Comparison of ENCODE assay signal across 8 mouse cellular contexts in the genomic region with DNA sequence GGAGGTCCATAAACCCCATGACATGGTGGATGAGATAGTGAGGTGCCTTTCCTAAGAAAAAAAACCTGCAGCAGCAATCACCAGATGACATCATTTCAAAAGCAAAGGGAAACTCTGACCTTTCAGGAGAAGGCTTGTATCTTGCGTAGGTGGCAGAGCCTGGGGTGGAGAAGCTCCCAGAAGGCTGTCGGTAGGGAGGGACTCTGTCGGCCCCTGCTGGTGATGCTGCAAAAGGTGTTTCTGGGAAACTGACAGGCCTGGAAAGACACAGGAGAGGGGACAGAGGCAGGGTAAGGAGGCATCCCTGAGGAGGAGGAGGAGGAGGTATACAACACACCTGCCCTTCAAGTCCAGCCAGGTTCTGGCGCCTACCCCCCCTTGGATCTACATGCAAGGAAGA.
DNase-seq lines count a peak whose midpoint lies in the region; ATAC-seq lines count a peak whose summit lies in the region.
"Had no signal": no experiment of that assay in that cellular context is flagged by ENCODE, and none has a peak within 500 bp of the region (broad histone marks: within the 10 kb centered on the region; RNA-seq: fewer than 3 reads in every experiment).

No protein-coding gene starts in this region.

- no peaks in the 10 kb centered on the region for H3K27me3 ChIP-seq in midbrain, embryonic 10.5 days (ENCODE audit: low read depth, poor library complexity, severe bottlenecking)
- no peaks in the 10 kb centered on the region for H3K27me3 ChIP-seq in midbrain, embryonic 15.5 days (replicated peaks)
- no peaks in the 10 kb centered on the region for H3K27me3 ChIP-seq in embryonic facial prominence, embryonic 10.5 days (replicated peaks; ENCODE audit: low read depth, poor library complexity, severe bottlenecking)
- no peaks in the 10 kb centered on the region for H3K27me3 ChIP-seq in midbrain, embryonic 13.5 days
- H3K27me3 ChIP-seq: lung, embryonic 15.5 days had no signal

- WGBS in midbrain, embryonic 10.5 days, result 18% methylated on average over 4 of the region's 4 CpGs
- WGBS in midbrain, embryonic 15.5 days, result 8% methylated on average over 4 of the region's 4 CpGs
- WGBS in embryonic facial prominence, embryonic 10.5 days, result 30% methylated on average over 4 of the region's 4 CpGs
- 15% methylated on average over 4 of the region's 4 CpGs for WGBS in midbrain, embryonic 13.5 days

- ATAC-seq in midbrain, embryonic 15.5 days (replicated peaks), result no peak
- peak; percentile 41 for ATAC-seq in midbrain, embryonic 13.5 days

- no peak overlapping the region for H3K4me3 ChIP-seq in midbrain, embryonic 10.5 days
- H3K4me3 ChIP-seq in midbrain, embryonic 15.5 days, result no peak overlapping the region
- no peak overlapping the region for H3K4me3 ChIP-seq in embryonic facial prominence, embryonic 10.5 days
- no peak overlapping the region for H3K4me3 ChIP-seq in midbrain, embryonic 13.5 days (replicated peaks)
- H3K4me3 ChIP-seq: lung, embryonic 15.5 days had no signal

- no peak overlapping the region for H3K27ac ChIP-seq in midbrain, embryonic 10.5 days (replicated peaks)
- no peak overlapping the region for H3K27ac ChIP-seq in midbrain, embryonic 15.5 days
- no peak overlapping the region for H3K27ac ChIP-seq in embryonic facial prominence, embryonic 10.5 days (replicated peaks)
- H3K27ac ChIP-seq in midbrain, embryonic 13.5 days, result no peak overlapping the region
- H3K27ac ChIP-seq: lung, embryonic 15.5 days had no signal

- peaks cover 35% of the 10 kb centered on the region for H3K36me3 ChIP-seq in midbrain, embryonic 10.5 days
- H3K36me3 ChIP-seq in midbrain, embryonic 15.5 days (replicated peaks), result no peaks in the 10 kb centered on the region
- peaks cover 47% of the 10 kb centered on the region for H3K36me3 ChIP-seq in embryonic facial prominence, embryonic 10.5 days (replicated peaks)
- peaks cover 11% of the 10 kb centered on the region for H3K36me3 ChIP-seq in midbrain, embryonic 13.5 days

- peaks cover 10% of the 10 kb centered on the region for H3K4me1 ChIP-seq in midbrain, embryonic 10.5 days
- peaks cover 20% of the 10 kb centered on the region for H3K4me1 ChIP-seq in midbrain, embryonic 15.5 days
- peaks cover 6% of the 10 kb centered on the region for H3K4me1 ChIP-seq in embryonic facial prominence, embryonic 10.5 days
- H3K4me1 ChIP-seq in midbrain, embryonic 13.5 days (replicated peaks), result peaks cover 14% of the 10 kb centered on the region
- H3K4me1 ChIP-seq: lung, embryonic 15.5 days had no signal

- H3K9ac ChIP-seq in midbrain, embryonic 15.5 days, result no peak overlapping the region
- H3K9ac ChIP-seq in midbrain, embryonic 13.5 days (replicated peaks), result no peak overlapping the region
- H3K9ac ChIP-seq: lung, embryonic 15.5 days had no signal

- H3K4me2 ChIP-seq in midbrain, embryonic 15.5 days, result no peak overlapping the region
- H3K4me2 ChIP-seq in midbrain, embryonic 13.5 days (replicated peaks), result no peak overlapping the region
- H3K4me2 ChIP-seq: lung, embryonic 15.5 days had no signal

- H3K9me3 ChIP-seq in midbrain, embryonic 10.5 days (replicated peaks), result no peaks in the 10 kb centered on the region
- no peaks in the 10 kb centered on the region for H3K9me3 ChIP-seq in midbrain, embryonic 15.5 days
- no peaks in the 10 kb centered on the region for H3K9me3 ChIP-seq in embryonic facial prominence, embryonic 10.5 days
- no peaks in the 10 kb centered on the region for H3K9me3 ChIP-seq in midbrain, embryonic 13.5 days
- H3K9me3 ChIP-seq: lung, embryonic 15.5 days had no signal

- peak; percentile 44 for DNase-seq in midbrain, embryonic 10.5 days (ENCODE audit: low spot score)
- peak; percentile 84 for DNase-seq in adrenal gland, postnatal 14 days
- DNase-seq in embryonic facial prominence, embryonic 10.5 days (ENCODE audit: low spot score), result peak; percentile 67
- DNase-seq in layer of hippocampus, postnatal 10 days (ENCODE audit: low spot score in 2 of 2), result peak; percentile 63 to 72
- DNase-seq in thymus, postnatal 4 days, result peak; percentile 76
